Mouse (Mus musculus): ENCODE measurements around the gene Ccdc9b. TPM values are rescaled to one million over a fixed set of nuclear protein-coding genes. Genes with fewer than 3 reads are reported as not detected.

Ccdc9b gene
- polyA plus RNA-seq, 1 experiment: 3.5 TPM

GRCm38 (mm10) chr2:118745232-118745884 lies 17.1 kb downstream of the Ccdc9b start, which contains the start of gene Inafm2:
Inafm2 (plus strand) TSS chr2:118745758.
- Histone ChIP-seq H3K4me1 (ENCODE audit: control insufficient read depth, insufficient read depth, low read length) (peaks cover 12% of the 10 kb centered on the region), H3K27ac (ENCODE audit: insufficient read depth, low read length) (0 out of 2 replicates have a peak within 1 kb of the TSS, but pooled peaks have one; percentile 51)
- TF ChIP-seq POLR2A (IDR thresholded peaks at IDR 0.05; ENCODE audit: extremely low read depth, insufficient read depth, low read length) (no peak), CTCF (IDR thresholded peaks at IDR 0.05; ENCODE audit: extremely low read depth, insufficient read depth, low read length) (no peak)

GRCm38 (mm10) chr2:118744621-118745020 lies 17.8 kb downstream of the Ccdc9b start:
- TF ChIP-seq CTCF (IDR thresholded peaks at IDR 0.05; ENCODE audit: extremely low read depth, insufficient read depth, low read length) (no peak), POLR2A (IDR thresholded peaks at IDR 0.05; ENCODE audit: extremely low read depth, insufficient read depth, low read length) (no peak)
- Histone ChIP-seq H3K4me1 (ENCODE audit: control insufficient read depth, insufficient read depth, low read length) (peaks cover 12% of the 10 kb centered on the region), H3K27ac (ENCODE audit: insufficient read depth, low read length) (no peak overlapping the region), H3K4me3 (ENCODE audit: insufficient read depth, low read length) (no peak overlapping the region)

More at GRCm38 (mm10) chr2:118745232-118745884, 17.1 kb downstream of the Ccdc9b start, which contains the start of gene Inafm2:
- H3K4me3 ChIP-seq (ENCODE audit: insufficient read depth, low read length): peak within 1 kb of the TSS; percentile 94

- Histone ChIP-seq H3K27ac (ENCODE audit: insufficient read depth, low read length) (no peak overlapping the region), H3K4me1 (ENCODE audit: control insufficient read depth, insufficient read depth, low read length) (peaks cover 8% of the 10 kb centered on the region), H3K4me3 (ENCODE audit: insufficient read depth, low read length) (no peak overlapping the region)
- peak; percentile 73 for TF ChIP-seq CTCF (IDR thresholded peaks at IDR 0.05; ENCODE audit: extremely low read depth, insufficient read depth, low read length)
- no peak for TF ChIP-seq POLR2A (IDR thresholded peaks at IDR 0.05; ENCODE audit: extremely low read depth, insufficient read depth, low read length)
These were observed 19.1 kb downstream of the Ccdc9b start for GRCm38 (mm10) chr2:118743261-118743943.

GRCm38 (mm10) chr2:118741183-118741582 lies 21.3 kb downstream of the Ccdc9b start:
- H3K4me1 ChIP-seq (ENCODE audit: control insufficient read depth, insufficient read depth, low read length): peaks cover 2% of the 10 kb centered on the region
- no peak overlapping the region for H3K27ac ChIP-seq (ENCODE audit: insufficient read depth, low read length)
- TF ChIP-seq POLR2A (IDR thresholded peaks at IDR 0.05; ENCODE audit: extremely low read depth, insufficient read depth, low read length): no peak
- TF ChIP-seq CTCF (IDR thresholded peaks at IDR 0.05; ENCODE audit: extremely low read depth, insufficient read depth, low read length): no peak
- H3K4me3 ChIP-seq (ENCODE audit: insufficient read depth, low read length): no peak overlapping the region

GRCm38 (mm10) chr2:118740341-118740740 lies 22.1 kb downstream of the Ccdc9b start:
- Histone ChIP-seq H3K4me3 (ENCODE audit: insufficient read depth, low read length) (no peak overlapping the region), H3K4me1 (ENCODE audit: control insufficient read depth, insufficient read depth, low read length) (peaks cover 2% of the 10 kb centered on the region), H3K27ac (ENCODE audit: insufficient read depth, low read length) (no peak overlapping the region)
- TF ChIP-seq CTCF (IDR thresholded peaks at IDR 0.05; ENCODE audit: extremely low read depth, insufficient read depth, low read length) (no peak), POLR2A (IDR thresholded peaks at IDR 0.05; ENCODE audit: extremely low read depth, insufficient read depth, low read length) (no peak)

GRCm38 (mm10) chr2:118733341-118733740 lies 29.1 kb downstream of the Ccdc9b start:
- Histone ChIP-seq H3K4me3 (ENCODE audit: insufficient read depth, low read length) (no peak overlapping the region), H3K4me1 (ENCODE audit: control insufficient read depth, insufficient read depth, low read length) (no peaks in the 10 kb centered on the region; the same call in 1 of the 2 replicates), H3K27ac (ENCODE audit: insufficient read depth, low read length) (no peak overlapping the region)
- no peak for TF ChIP-seq CTCF (IDR thresholded peaks at IDR 0.05; ENCODE audit: extremely low read depth, insufficient read depth, low read length)
- TF ChIP-seq POLR2A (IDR thresholded peaks at IDR 0.05; ENCODE audit: extremely low read depth, insufficient read depth, low read length): no peak

GRCm38 (mm10) chr2:118731981-118732380 lies 30.5 kb downstream of the Ccdc9b start:
- H3K4me3 ChIP-seq (ENCODE audit: insufficient read depth, low read length): no peak overlapping the region
- TF ChIP-seq POLR2A (IDR thresholded peaks at IDR 0.05; ENCODE audit: extremely low read depth, insufficient read depth, low read length) (no peak), CTCF (IDR thresholded peaks at IDR 0.05; ENCODE audit: extremely low read depth, insufficient read depth, low read length) (no peak)
- no peaks in the 10 kb centered on the region; the same call in 1 of the 2 replicates for H3K4me1 ChIP-seq (ENCODE audit: control insufficient read depth, insufficient read depth, low read length)
- no peak overlapping the region for H3K27ac ChIP-seq (ENCODE audit: insufficient read depth, low read length)

- no peak overlapping the region for H3K27ac ChIP-seq (ENCODE audit: insufficient read depth, low read length)
- TF ChIP-seq CTCF (IDR thresholded peaks at IDR 0.05; ENCODE audit: extremely low read depth, insufficient read depth, low read length) (peak; percentile 74), POLR2A (IDR thresholded peaks at IDR 0.05; ENCODE audit: extremely low read depth, insufficient read depth, low read length) (no peak)
- H3K4me1 ChIP-seq (ENCODE audit: control insufficient read depth, insufficient read depth, low read length): no peaks in the 10 kb centered on the region; the same call in 1 of the 2 replicates
- no peak overlapping the region for H3K4me3 ChIP-seq (ENCODE audit: insufficient read depth, low read length)
These were observed 31.9 kb downstream of the Ccdc9b start for GRCm38 (mm10) chr2:118730622-118730915.

- H3K4me1 ChIP-seq (ENCODE audit: control insufficient read depth, insufficient read depth, low read length): no peaks in the 10 kb centered on the region; the same call in 1 of the 2 replicates
- no peak overlapping the region for H3K4me3 ChIP-seq (ENCODE audit: insufficient read depth, low read length)
- H3K27ac ChIP-seq (ENCODE audit: insufficient read depth, low read length): no peak overlapping the region
- TF ChIP-seq CTCF (IDR thresholded peaks at IDR 0.05; ENCODE audit: extremely low read depth, insufficient read depth, low read length) (no peak), POLR2A (IDR thresholded peaks at IDR 0.05; ENCODE audit: extremely low read depth, insufficient read depth, low read length) (no peak)
These were observed 32.4 kb downstream of the Ccdc9b start for GRCm38 (mm10) chr2:118729816-118730621.

Data from cortical plate, adult 2 months (tissue).